Mouse (Mus musculus) liver, embryonic 16.5 days (tissue): ENCODE measurements around the gene Gm20683. TPM values are rescaled to one million over a fixed set of nuclear protein-coding genes. Genes with fewer than 3 reads are reported as not detected.

ENCODE experiments used
- ATAC-seq: fragments of 200-750 bp; cut with Nextera tagmentation; 2 replicates; pipeline ENCODE4 v1.8.0; 2017; ENCODE audit warnings: low read depth, mild to moderate bottlenecking, moderate number of reproducible peaks, moderate library complexity
- H3K27ac ChIP-seq: fragments of 300-500 bp; sonication (generic); 2 replicates; pipeline ENCODE4 v1.5.1; 2014; ENCODE audit warnings: mild to moderate bottlenecking, low read length
- H3K27me3 ChIP-seq: fragments of 300-500 bp; sonication (generic); 2 replicates; pipeline ENCODE4 v1.6.1; 2014; ENCODE audit warnings: low read depth, low read length, mixed read lengths; ENCODE audit not compliant: control insufficient read depth, insufficient read depth
- H3K36me3 ChIP-seq: fragments of 300-500 bp; sonication (generic); 2 replicates; pipeline ENCODE4 v1.6.1; 2014; ENCODE audit warnings: mild to moderate bottlenecking; ENCODE audit not compliant: control insufficient read depth, insufficient read depth
- H3K4me1 ChIP-seq: fragments of 300-500 bp; sonication (generic); 2 replicates; pipeline ENCODE4 v1.6.1; 2014; ENCODE audit warnings: low read depth, low read length, mixed read lengths; ENCODE audit not compliant: control insufficient read depth
- H3K4me2 ChIP-seq: fragments of 300-500 bp; sonication (generic); 2 replicates; pipeline ENCODE4 v1.6.1; 2014; ENCODE audit warnings: low read depth, low read length, mixed read lengths
- H3K4me3 ChIP-seq: fragments of 300-500 bp; sonication (generic); 2 replicates; pipeline ENCODE4 v1.5.1; 2014; ENCODE audit warnings: low read depth, mild to moderate bottlenecking, low read length
- H3K9ac ChIP-seq: fragments of 300-500 bp; sonication (generic); 2 replicates; pipeline ENCODE4 v1.6.1; 2014; ENCODE audit warnings: low read depth, low read length
- H3K9me3 ChIP-seq: fragments of 300-500 bp; sonication (generic); replicated peaks from 2 replicates; pipeline ENCODE4 v1.6.1; 2016; ENCODE audit warnings: low read length; ENCODE audit not compliant: control insufficient read depth
- WGBS: fragments of 180-500 bp; shearing (Covaris S2); extraction: QIAGEN DNeasy Blood & Tissue Kit; methylation state at CpG from one replicate; pipeline ENCODE4 v1.1.7; 2014; ENCODE audit not compliant: insufficient replicate concordance; 5-methylcytosine and 5-hydroxymethylcytosine counted together
- polyA plus RNA-seq: library from polyadenylated mRNA; unstranded; fragments of >200 nt; fragmentation: Nextera tagmentation; extraction: Ambion mirVana; gene quantifications from 2 replicates; pipeline ENCODE4 v1.2.1, GENCODE M21; 2015

Gene Gm20683
- polyA plus RNA-seq, 1 experiment from 2014 or later, result 0.65 TPM

DNA sequence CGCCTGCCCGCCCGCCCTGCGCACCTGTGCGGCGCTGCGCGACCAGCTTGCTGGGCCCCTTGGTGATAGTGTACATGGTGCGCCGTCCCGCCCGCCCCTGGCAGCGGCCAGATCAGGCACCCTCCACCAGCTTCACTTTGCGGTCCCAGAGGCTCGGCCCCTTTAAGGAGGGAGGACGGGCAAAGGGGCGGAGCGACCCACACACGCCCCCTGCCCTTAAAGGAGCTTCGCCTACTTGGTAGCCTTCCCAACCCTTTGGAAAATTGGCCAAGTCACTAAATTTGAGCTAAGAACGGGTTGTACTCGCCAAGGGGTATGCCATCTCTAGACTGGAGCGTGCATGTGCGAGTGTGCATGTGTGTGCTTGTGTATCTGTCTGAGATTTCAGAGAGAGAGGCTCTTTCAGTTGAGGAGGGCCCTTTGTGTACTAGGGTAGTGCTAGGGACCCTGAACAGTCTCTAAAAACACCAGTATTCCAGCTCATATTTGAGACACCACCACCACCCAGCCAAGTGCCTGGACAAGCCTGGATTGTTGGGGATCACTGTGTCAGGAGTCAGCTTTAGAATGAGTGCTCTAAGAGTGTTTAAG is 27.1 kb upstream of the Gm20683 start, which contains the start of gene Mcrip2:
Mcrip2 (minus strand) TSS at position 164 of the 591 bp plus-strand sequence.
- H3K9me3 ChIP-seq, result no peaks in the 10 kb centered on the region
- H3K36me3 ChIP-seq, result no peaks in the 10 kb centered on the region
- peak within 1 kb of the TSS; percentile 70 for H3K9ac ChIP-seq
- peak within 1 kb of the TSS; percentile 82 for H3K4me2 ChIP-seq
- H3K4me3 ChIP-seq, result peak within 1 kb of the TSS; percentile 71
- H3K27ac ChIP-seq, result peak within 1 kb of the TSS; percentile 65
- ATAC-seq, result peak; percentile 80
- no peaks in the 10 kb centered on the region for H3K27me3 ChIP-seq
- peaks cover 20% of the 10 kb centered on the region for H3K4me1 ChIP-seq
- 0% methylated on average over 24 of the region's 24 CpGs for WGBS

DNA sequence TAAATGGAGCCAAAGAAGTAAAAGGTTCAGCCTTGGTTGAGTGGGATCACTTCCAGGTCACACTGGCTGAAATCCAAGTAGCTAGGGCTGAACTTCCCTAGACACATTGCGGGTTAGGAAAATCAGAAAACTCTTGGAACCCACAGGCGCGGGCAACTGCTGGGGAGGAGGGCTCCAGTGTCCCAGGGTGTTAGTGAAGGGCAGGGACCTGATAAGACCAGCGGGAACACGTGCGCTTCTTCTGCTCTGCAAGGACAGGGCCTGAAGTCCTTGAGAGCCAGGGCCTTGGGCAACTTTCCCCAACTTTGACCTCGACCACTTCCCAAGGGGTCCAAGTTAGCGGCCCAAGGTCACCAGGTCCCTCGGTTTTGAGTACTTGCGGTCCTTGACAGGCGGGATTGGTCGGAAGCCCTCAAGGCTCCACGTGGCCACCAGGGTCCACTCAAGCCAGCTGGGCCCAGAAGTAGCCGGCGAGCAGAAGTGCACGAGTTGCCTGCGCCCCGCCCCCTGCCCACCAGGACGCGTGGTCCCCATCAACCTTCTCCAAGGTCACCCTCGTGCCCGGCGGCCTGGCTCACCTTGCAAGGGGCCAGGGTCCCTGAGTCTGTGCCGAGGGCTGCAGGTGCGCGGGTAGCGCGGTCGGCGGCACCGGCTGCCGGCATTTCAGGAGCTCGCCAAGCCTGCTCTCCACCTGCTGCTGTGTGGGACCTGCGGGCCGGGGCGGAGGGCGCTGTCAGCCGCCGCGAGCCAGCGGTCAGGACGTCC is 26.5 kb upstream of the Gm20683 start:
- no peaks in the 10 kb centered on the region for H3K9me3 ChIP-seq
- H3K27ac ChIP-seq, result peak overlapping the region; percentile 65
- H3K36me3 ChIP-seq, result no peaks in the 10 kb centered on the region
- under 1% methylated on average over 42 of the region's 42 CpGs for WGBS
- H3K9ac ChIP-seq, result peak overlapping the region; percentile 70
- H3K4me1 ChIP-seq, result peaks cover 20% of the 10 kb centered on the region
- peak overlapping the region; percentile 71 for H3K4me3 ChIP-seq
- no peaks in the 10 kb centered on the region for H3K27me3 ChIP-seq
- peak overlapping the region; percentile 82 for H3K4me2 ChIP-seq
- peak; percentile 46 for ATAC-seq

DNA sequence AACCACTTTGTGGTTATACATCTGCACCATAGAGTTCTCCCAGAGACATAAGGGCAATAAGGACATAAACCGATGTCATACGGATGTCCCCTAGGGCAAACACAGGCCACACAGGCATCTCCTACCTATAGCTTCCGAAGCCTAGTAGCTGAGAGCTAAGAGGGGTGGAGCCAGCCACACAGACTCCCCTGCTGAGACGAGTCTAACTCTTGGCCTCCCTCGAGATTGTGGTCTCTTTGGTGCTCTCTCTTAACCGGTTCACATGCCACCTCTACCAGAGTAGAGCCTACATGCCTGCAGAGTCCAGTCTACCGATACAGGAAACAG is 25.9 kb upstream of the Gm20683 start:
- 5% methylated on average over 7 of the region's 7 CpGs for WGBS
- H3K4me3 ChIP-seq, result peak overlapping the region; percentile 71
- H3K36me3 ChIP-seq, result no peaks in the 10 kb centered on the region
- peak overlapping the region; percentile 82 for H3K4me2 ChIP-seq
- peak overlapping the region; percentile 65 for H3K27ac ChIP-seq
- peaks cover 20% of the 10 kb centered on the region for H3K4me1 ChIP-seq
- ATAC-seq, result peak; percentile 31
- no peaks in the 10 kb centered on the region for H3K27me3 ChIP-seq
- H3K9ac ChIP-seq, result peak overlapping the region; percentile 70
- no peaks in the 10 kb centered on the region for H3K9me3 ChIP-seq

GRCm38 (mm10) chr17:25866172-25866571 is 24.6 kb upstream of the Gm20683 start:
- WGBS, result 80% methylated on average over 3 of the region's 3 CpGs
- Histone ChIP-seq H3K4me1 (peaks cover 30% of the 10 kb centered on the region), H3K9ac (no peak overlapping the region), H3K27me3 (no peaks in the 10 kb centered on the region), H3K36me3 (no peaks in the 10 kb centered on the region), H3K4me2 (no peak overlapping the region), H3K4me3 (no peak overlapping the region), H3K27ac (no peak overlapping the region), H3K9me3 (no peaks in the 10 kb centered on the region)
- ATAC-seq, result no peak

DNA sequence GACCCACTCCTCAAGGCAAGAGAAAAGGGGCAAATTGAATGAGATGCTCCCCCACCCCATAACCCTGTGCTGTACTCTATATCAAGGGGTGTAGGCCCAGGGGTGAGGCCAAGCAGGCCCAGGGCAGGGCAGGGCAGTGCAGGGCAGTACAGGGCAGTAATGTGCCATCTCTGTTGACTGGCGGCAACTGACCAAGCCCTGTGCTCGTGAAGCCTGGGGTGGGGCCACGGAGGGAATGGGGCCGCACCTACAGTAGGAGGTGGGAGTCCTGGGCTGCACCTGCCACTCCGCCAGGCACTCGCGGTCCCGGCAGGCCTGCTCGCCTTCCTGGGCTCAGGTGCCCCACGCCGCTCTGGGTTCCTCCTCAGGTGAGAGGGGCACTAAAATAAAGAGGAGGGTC is 23.7 kb upstream of the Gm20683 start:
- Histone ChIP-seq H3K4me1 (peaks cover 38% of the 10 kb centered on the region), H3K27me3 (no peaks in the 10 kb centered on the region), H3K27ac (no peak overlapping the region), H3K36me3 (no peaks in the 10 kb centered on the region), H3K9ac (no peak overlapping the region), H3K9me3 (no peaks in the 10 kb centered on the region), H3K4me2 (no peak overlapping the region), H3K4me3 (no peak overlapping the region)
- ATAC-seq, result no peak
- WGBS, result 77% methylated on average over 11 of the region's 11 CpGs

GRCm38 (mm10) chr17:25864311-25864710 is 22.7 kb upstream of the Gm20683 start:
- no peaks in the 10 kb centered on the region for H3K9me3 ChIP-seq
- no peak overlapping the region for H3K4me2 ChIP-seq
- H3K27ac ChIP-seq, result no peak overlapping the region
- WGBS, result 81% methylated on average over 14 of the region's 14 CpGs
- H3K27me3 ChIP-seq, result no peaks in the 10 kb centered on the region
- H3K4me3 ChIP-seq, result no peak overlapping the region
- peaks cover 43% of the 10 kb centered on the region for H3K4me1 ChIP-seq
- ATAC-seq, result no peak
- no peaks in the 10 kb centered on the region for H3K36me3 ChIP-seq
- H3K9ac ChIP-seq, result no peak overlapping the region

GRCm38 (mm10) chr17:25863681-25864080 is 22.1 kb upstream of the Gm20683 start:
- no peak overlapping the region for H3K9ac ChIP-seq
- no peak overlapping the region for H3K4me3 ChIP-seq
- H3K9me3 ChIP-seq, result no peaks in the 10 kb centered on the region
- peaks cover 39% of the 10 kb centered on the region for H3K4me1 ChIP-seq
- no peak overlapping the region for H3K27ac ChIP-seq
- H3K27me3 ChIP-seq, result no peaks in the 10 kb centered on the region
- H3K36me3 ChIP-seq, result no peaks in the 10 kb centered on the region
- H3K4me2 ChIP-seq, result no peak overlapping the region
- no peak for ATAC-seq
- 85% methylated on average over 6 of the region's 6 CpGs for WGBS

DNA sequence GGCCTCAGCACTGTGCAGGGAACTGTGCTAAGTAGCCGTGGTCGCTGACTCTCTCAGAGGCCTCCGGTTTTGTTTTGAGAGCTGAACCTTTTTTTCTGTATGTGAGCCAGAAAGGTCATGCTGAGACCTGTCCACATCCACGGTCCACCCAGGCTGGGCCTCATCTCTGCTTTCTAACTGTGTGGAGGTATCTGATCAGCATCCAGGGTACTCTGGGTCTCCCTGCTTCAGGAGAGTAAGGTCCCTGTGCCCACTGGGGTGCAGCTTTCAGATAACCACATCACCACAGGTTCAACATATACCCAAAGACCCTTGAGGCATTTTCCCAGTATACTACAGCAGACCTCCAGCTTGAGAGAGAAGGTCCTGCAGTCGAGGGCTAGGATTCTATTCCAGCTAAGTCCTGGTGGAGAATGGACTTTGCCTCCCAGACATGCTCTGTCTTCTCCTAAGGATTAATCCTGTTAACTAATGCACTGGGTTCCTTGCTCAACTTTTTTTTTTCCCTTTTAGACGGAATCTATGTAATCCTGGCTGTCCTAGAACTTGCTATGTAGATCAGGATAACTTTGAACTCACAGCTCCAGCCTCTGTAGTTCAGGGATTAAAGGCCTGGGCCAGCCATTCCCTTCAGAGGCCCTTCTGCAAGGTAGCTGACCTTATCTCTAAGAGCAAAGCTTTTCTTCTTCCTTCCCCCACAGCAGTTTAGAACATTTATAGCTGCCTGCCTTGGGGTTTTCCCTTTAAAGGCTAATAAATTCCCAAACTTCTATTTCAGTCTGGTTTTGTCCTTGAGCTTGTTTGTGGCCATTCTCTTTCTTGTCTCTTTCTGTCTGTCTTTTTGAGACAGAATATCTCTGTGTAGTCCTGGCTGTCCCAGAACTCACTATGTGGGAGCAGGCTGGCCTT is 20.4 kb upstream of the Gm20683 start:
- Histone ChIP-seq H3K4me2 (peak overlapping the region; percentile 97), H3K4me1 (peaks cover 25% of the 10 kb centered on the region), H3K27me3 (no peaks in the 10 kb centered on the region), H3K36me3 (no peaks in the 10 kb centered on the region), H3K27ac (peak overlapping the region; percentile 72), H3K4me3 (peak overlapping the region; percentile 82), H3K9me3 (no peaks in the 10 kb centered on the region), H3K9ac (peak overlapping the region; percentile 88)
- WGBS, result 8% methylated on average over 6 of the region's 6 CpGs
- peak; percentile 7; the same call in 1 of the 2 replicates for ATAC-seq
